Mouse (Mus musculus): ENCODE measurements around the gene Hist1h4n.
"Not testable (repeated sequence)": the region's sequence is repeated elsewhere in the genome, so short reads cannot be mapped to it uniquely, and the experiment has no call there.

- TF ChIP-seq CTCF (conservative IDR thresholded peaks at IDR 0.05; ENCODE audit: low read length); POU5F1 (IDR thresholded peaks at IDR 0.05; ENCODE audit: borderline replicate concordance, low read length); NANOG (IDR thresholded peaks at IDR 0.05; ENCODE audit: borderline replicate concordance, low read length): not testable (repeated sequence)
Observed at GRCm38 (mm10) chr13:21786899-21787629, 44.9 kb downstream of the Hist1h4n start, which contains the start of the genes Hist1h2an and Hist1h2bp.
